Mouse (Mus musculus) neural tube, embryonic 14.5 days (tissue): ENCODE measurements at regions not wholly inside any gene's neighbourhood (a gene's known extent, or its start where the extent isn't known, plus 50 kb on each side); places are given as distances from the start of the nearest gene placed in this dataset.
A peak's percentile ranks its signal among the peaks of the same experiment; 100 is the strongest.

Experiments
- ATAC-seq: fragments of 200-750 bp; cut with Nextera tagmentation; 2 replicates; pipeline ENCODE4 v1.8.0; 2017; ENCODE audit warnings: low read depth, mild to moderate bottlenecking, moderate TSS enrichment, moderate library complexity
- H3K27ac ChIP-seq: fragments of 300-500 bp; sonication (generic); 2 replicates; pipeline ENCODE4 v1.5.1; 2014; ENCODE audit warnings: low read depth, mild to moderate bottlenecking, control low read depth, low read length, moderate library complexity, mixed read lengths
- H3K27me3 ChIP-seq: fragments of 300-500 bp; sonication (generic); 2 replicates; pipeline ENCODE4 v1.6.1; 2014; ENCODE audit warnings: low read length; ENCODE audit not compliant: control insufficient read depth, insufficient read depth
- H3K36me3 ChIP-seq: fragments of 300-500 bp; sonication (generic); 2 replicates; pipeline ENCODE4 v1.6.1; 2014; ENCODE audit warnings: low read length, mixed read lengths; ENCODE audit not compliant: control insufficient read depth, insufficient read depth
- H3K4me1 ChIP-seq: fragments of 300-500 bp; sonication (generic); 2 replicates; pipeline ENCODE4 v1.6.1; 2014; ENCODE audit warnings: low read length; ENCODE audit not compliant: control insufficient read depth, insufficient read depth
- H3K4me2 ChIP-seq: fragments of 300-500 bp; sonication (generic); 2 replicates; pipeline ENCODE4 v1.6.1; 2014; ENCODE audit warnings: mild to moderate bottlenecking, low read depth, low read length, control low read depth
- H3K4me3 ChIP-seq: fragments of 300-500 bp; sonication (generic); 2 replicates; pipeline ENCODE4 v1.5.1; 2014; ENCODE audit warnings: low read depth, low read length, control low read depth, mixed read lengths
- H3K9ac ChIP-seq: fragments of 300-500 bp; sonication (generic); replicated peaks from 2 replicates; pipeline ENCODE4 v1.6.1; 2014; ENCODE audit warnings: low read depth, mild to moderate bottlenecking, control low read depth, low read length, mixed read lengths
- H3K9me3 ChIP-seq: fragments of 300-500 bp; sonication (generic); 2 replicates; pipeline ENCODE4 v1.6.1; 2016; ENCODE audit warnings: low read length; ENCODE audit not compliant: control insufficient read depth
- WGBS: fragments of 180-500 bp; shearing (Covaris S2); extraction: QIAGEN DNeasy Blood & Tissue Kit; methylation state at CpG from one replicate; pipeline ENCODE4 v1.1.7; 2014; 5-methylcytosine and 5-hydroxymethylcytosine counted together

DNA sequence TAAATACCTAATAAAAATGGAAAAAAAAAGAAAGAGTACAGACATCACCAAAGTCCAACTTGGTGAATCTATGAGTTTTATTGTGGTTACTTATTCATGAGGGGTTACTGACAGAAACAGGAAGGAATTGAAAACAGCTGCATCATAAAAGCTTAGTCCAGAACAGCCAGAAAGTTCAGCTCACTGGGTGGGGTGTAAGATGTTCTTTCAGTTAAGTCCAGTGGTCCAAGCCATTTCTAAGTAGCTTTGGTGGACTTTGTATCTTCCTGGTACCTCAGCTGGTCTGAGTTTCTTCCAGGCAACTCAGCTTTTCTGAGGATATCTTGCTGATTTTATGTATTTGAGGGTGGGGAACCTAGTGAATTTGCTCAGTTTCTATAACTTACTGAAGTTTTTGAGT, 731.3 kb downstream of the Mat2b start:
- H3K9ac ChIP-seq = no peak overlapping the region
- no peak overlapping the region for H3K4me2 ChIP-seq
- no peaks in the 10 kb centered on the region for H3K4me1 ChIP-seq
- H3K36me3 ChIP-seq = no peaks in the 10 kb centered on the region
- H3K27me3 ChIP-seq = no peaks in the 10 kb centered on the region
- no peak for ATAC-seq
- no peaks in the 10 kb centered on the region for H3K9me3 ChIP-seq
- H3K4me3 ChIP-seq = no peak overlapping the region
- H3K27ac ChIP-seq = no peak overlapping the region

- H3K27me3 ChIP-seq = no peaks in the 10 kb centered on the region
- H3K27ac ChIP-seq = no peak overlapping the region
- no peaks in the 10 kb centered on the region for H3K9me3 ChIP-seq
- no peak for ATAC-seq
- no peaks in the 10 kb centered on the region for H3K4me1 ChIP-seq
- no peak overlapping the region for H3K4me3 ChIP-seq
- H3K9ac ChIP-seq = no peak overlapping the region
- no peaks in the 10 kb centered on the region for H3K36me3 ChIP-seq
- no peak overlapping the region for H3K4me2 ChIP-seq
Measured at GRCm38 (mm10) chr11:39954426-39954825, 740.6 kb downstream of the Mat2b start.

- H3K4me1 ChIP-seq = no peaks in the 10 kb centered on the region
- no peak overlapping the region for H3K27ac ChIP-seq
- H3K27me3 ChIP-seq = no peaks in the 10 kb centered on the region
- H3K9me3 ChIP-seq = no peaks in the 10 kb centered on the region
- H3K9ac ChIP-seq = no peak overlapping the region
- 77% methylated on average over 2 of the region's 2 CpGs for WGBS
- ATAC-seq = no peak
- H3K4me3 ChIP-seq = no peak overlapping the region
- H3K4me2 ChIP-seq = no peak overlapping the region
- H3K36me3 ChIP-seq = no peaks in the 10 kb centered on the region
Measured at GRCm38 (mm10) chr11:39944196-39944595, 750.8 kb downstream of the Mat2b start.

DNA sequence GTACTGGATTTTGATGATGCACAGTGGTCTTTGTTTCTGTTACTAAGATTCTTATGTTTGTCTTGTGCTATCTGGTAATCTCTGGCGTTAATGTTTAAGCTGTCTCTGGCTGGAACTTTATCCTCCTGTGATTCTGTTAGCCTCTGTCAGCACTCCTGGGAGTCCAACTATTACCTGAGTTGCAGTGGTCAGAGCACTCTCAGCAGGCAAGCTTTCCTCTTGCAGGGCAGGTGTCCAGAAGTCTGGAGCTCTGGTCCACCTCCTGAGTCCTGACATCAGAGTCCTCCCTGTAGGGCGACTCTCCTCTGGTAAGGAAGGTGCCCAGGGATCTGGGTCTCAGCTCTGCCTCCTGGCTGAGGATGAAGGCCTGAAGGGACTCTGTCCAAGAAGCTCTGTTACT, 760.8 kb downstream of the Mat2b start:
- Histone ChIP-seq H3K4me3 (no peak overlapping the region), H3K27me3 (no peaks in the 10 kb centered on the region), H3K27ac (no peak overlapping the region), H3K36me3 (no peaks in the 10 kb centered on the region), H3K9me3 (no peaks in the 10 kb centered on the region), H3K9ac (no peak overlapping the region), H3K4me2 (no peak overlapping the region), H3K4me1 (no peaks in the 10 kb centered on the region)
- no peak for ATAC-seq
- 93% methylated on average over 2 of the region's 2 CpGs for WGBS

- Histone ChIP-seq H3K4me3 (no peak overlapping the region), H3K27ac (no peak overlapping the region), H3K9me3 (no peaks in the 10 kb centered on the region), H3K27me3 (no peaks in the 10 kb centered on the region), H3K9ac (no peak overlapping the region), H3K36me3 (no peaks in the 10 kb centered on the region), H3K4me1 (no peaks in the 10 kb centered on the region), H3K4me2 (no peak overlapping the region)
- 35% methylated on average over 6 of the region's 6 CpGs for WGBS
- ATAC-seq = no peak; the same call in 1 of the 2 replicates
Measured at GRCm38 (mm10) chr11:39923977-39924527, 771.0 kb downstream of the Mat2b start.

- no peaks in the 10 kb centered on the region for H3K36me3 ChIP-seq
- no peak overlapping the region for H3K4me3 ChIP-seq
- H3K27me3 ChIP-seq = no peaks in the 10 kb centered on the region
- no peaks in the 10 kb centered on the region for H3K9me3 ChIP-seq
- H3K4me2 ChIP-seq = no peak overlapping the region
- 58% methylated on average over 3 of the region's 3 CpGs for WGBS
- no peak overlapping the region for H3K27ac ChIP-seq
- no peak overlapping the region for H3K9ac ChIP-seq
- H3K4me1 ChIP-seq = no peaks in the 10 kb centered on the region
- no peak for ATAC-seq
Measured at GRCm38 (mm10) chr11:39917716-39918347, 777.2 kb downstream of the Mat2b start.

- ATAC-seq = 0 out of 2 replicates have a peak, but pooled peaks have one; percentile 38
- no peaks in the 10 kb centered on the region for H3K4me1 ChIP-seq
- no peak overlapping the region for H3K9ac ChIP-seq
- H3K4me3 ChIP-seq = no peak overlapping the region
- no peaks in the 10 kb centered on the region for H3K9me3 ChIP-seq
- H3K27me3 ChIP-seq = no peaks in the 10 kb centered on the region
- no peaks in the 10 kb centered on the region for H3K36me3 ChIP-seq
- H3K27ac ChIP-seq = no peak overlapping the region
- 28% methylated on average over 6 of the region's 6 CpGs for WGBS
- no peak overlapping the region for H3K4me2 ChIP-seq
Measured at GRCm38 (mm10) chr11:39899644-39900225, 795.3 kb downstream of the Mat2b start.

DNA sequence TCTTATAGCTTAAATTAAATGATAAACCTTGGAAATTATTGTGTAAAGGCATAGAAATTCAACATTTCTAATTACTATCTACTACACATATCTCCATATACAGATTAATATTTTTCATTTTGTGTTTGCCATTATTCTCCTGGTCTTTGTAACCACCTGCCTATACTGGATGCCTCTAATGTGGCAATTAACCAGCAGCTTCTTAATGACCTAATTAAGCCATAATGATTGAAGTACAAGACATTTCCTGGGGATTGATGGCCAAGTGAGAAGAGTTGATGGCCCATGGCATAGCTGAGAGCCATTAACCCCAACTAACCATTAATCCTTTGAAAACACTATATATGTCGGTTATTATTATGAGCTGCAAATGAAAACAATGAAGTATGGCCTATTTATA, 811.7 kb downstream of the Mat2b start:
- Histone ChIP-seq H3K4me2 (no peak overlapping the region), H3K4me3 (no peak overlapping the region), H3K4me1 (no peaks in the 10 kb centered on the region), H3K27me3 (no peaks in the 10 kb centered on the region), H3K27ac (no peak overlapping the region), H3K9me3 (no peaks in the 10 kb centered on the region), H3K9ac (no peak overlapping the region), H3K36me3 (no peaks in the 10 kb centered on the region)
- peak; percentile 70; the same call in 1 of the 2 replicates for ATAC-seq
- 22% methylated on average over 1 of the region's 1 CpGs for WGBS

DNA sequence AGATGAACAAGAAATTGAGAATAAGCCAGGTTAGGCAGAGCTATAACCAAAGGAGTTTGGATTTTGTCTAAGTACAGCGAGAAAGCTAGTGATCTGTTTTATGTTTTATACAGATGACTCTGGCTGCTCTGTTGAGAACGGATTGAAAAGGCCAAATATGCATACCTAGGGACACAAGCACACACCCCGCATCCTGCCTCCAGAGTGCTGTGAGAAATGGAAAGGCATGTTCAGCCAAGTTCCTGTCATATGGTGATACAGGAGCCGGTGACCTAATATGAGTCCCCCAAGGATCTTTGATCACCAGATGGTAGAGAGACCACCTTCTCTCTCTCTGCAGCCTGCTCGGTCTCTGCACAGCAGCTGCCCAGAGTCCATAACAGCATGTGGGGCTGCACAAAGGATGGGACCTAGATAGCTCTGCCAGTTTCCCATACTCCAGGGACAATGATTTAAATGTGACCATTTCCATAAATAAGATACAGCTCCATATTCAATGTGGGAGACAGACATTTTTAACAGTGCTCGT, 826.5 kb downstream of the Mat2b start:
- 45% methylated on average over 6 of the region's 6 CpGs for WGBS
- ATAC-seq = peak; percentile 76; the same call in 1 of the 2 replicates
- Histone ChIP-seq H3K4me2 (no peak overlapping the region), H3K4me1 (no peaks in the 10 kb centered on the region), H3K27me3 (no peaks in the 10 kb centered on the region), H3K27ac (no peak overlapping the region), H3K9ac (no peak overlapping the region), H3K36me3 (no peaks in the 10 kb centered on the region), H3K4me3 (no peak overlapping the region), H3K9me3 (no peaks in the 10 kb centered on the region)
